Mouse (Mus musculus) kidney, embryonic 16.5 days (tissue): Measurements from ENCODE around the gene Gen1. TPM values are rescaled to one million over a fixed set of nuclear protein-coding genes. Genes with fewer than 3 reads are reported as not detected.

Experiments used
- ATAC-seq: fragments of 200-750 bp; cut with Nextera tagmentation; 2 replicates; pipeline ENCODE4 v1.8.0; 2017; ENCODE audit warnings: moderate TSS enrichment; ENCODE audit not compliant: low FRiP score, low TSS enrichment
- H3K27ac ChIP-seq: fragments of 300-500 bp; sonication (generic); 2 replicates; pipeline ENCODE4 v1.5.1; 2014; ENCODE audit warnings: low read length
- H3K27me3 ChIP-seq: fragments of 300-500 bp; sonication (generic); 2 replicates; pipeline ENCODE4 v1.6.1; 2014; ENCODE audit warnings: low read length, control low read depth, mixed read lengths; ENCODE audit not compliant: insufficient read depth
- H3K36me3 ChIP-seq: fragments of 300-500 bp; sonication (generic); 2 replicates; pipeline ENCODE4 v1.6.1; 2014; ENCODE audit warnings: low read length, control low read depth, mixed read lengths; ENCODE audit not compliant: insufficient read depth
- H3K4me1 ChIP-seq: fragments of 300-500 bp; sonication (generic); 2 replicates; pipeline ENCODE4 v1.6.1; 2014; ENCODE audit warnings: low read length, control low read depth, mixed read lengths; ENCODE audit not compliant: insufficient read depth
- H3K4me2 ChIP-seq: fragments of 300-500 bp; sonication (generic); replicated peaks from 2 replicates; pipeline ENCODE4 v1.6.1; 2014; ENCODE audit warnings: low read depth, low read length
- H3K4me3 ChIP-seq: fragments of 300-500 bp; sonication (generic); 2 replicates; pipeline ENCODE4 v1.5.1; 2014; ENCODE audit warnings: mild to moderate bottlenecking, low read length
- H3K9ac ChIP-seq: fragments of 300-500 bp; sonication (generic); replicated peaks from 2 replicates; pipeline ENCODE4 v1.6.1; 2014; ENCODE audit warnings: low read length
- H3K9me3 ChIP-seq: fragments of 300-500 bp; sonication (generic); 2 replicates; pipeline ENCODE4 v1.6.1; 2016; ENCODE audit warnings: low read length, control low read depth
- WGBS: fragments of 180-500 bp; shearing (Covaris S2); extraction: QIAGEN DNeasy Blood & Tissue Kit; methylation state at CpG from one replicate; pipeline ENCODE4 v1.1.7; 2014; 5-methylcytosine and 5-hydroxymethylcytosine counted together
- polyA plus RNA-seq: library from polyadenylated mRNA; unstranded; fragments of >200 nt; fragmentation: Nextera tagmentation; extraction: Ambion mirVana; gene quantifications from 2 replicates; pipeline ENCODE4 v1.2.1, GENCODE M21; 2015

Gen1 gene
- polyA plus RNA-seq, 1 experiment from 2014 or later = 8.6 TPM

DNA sequence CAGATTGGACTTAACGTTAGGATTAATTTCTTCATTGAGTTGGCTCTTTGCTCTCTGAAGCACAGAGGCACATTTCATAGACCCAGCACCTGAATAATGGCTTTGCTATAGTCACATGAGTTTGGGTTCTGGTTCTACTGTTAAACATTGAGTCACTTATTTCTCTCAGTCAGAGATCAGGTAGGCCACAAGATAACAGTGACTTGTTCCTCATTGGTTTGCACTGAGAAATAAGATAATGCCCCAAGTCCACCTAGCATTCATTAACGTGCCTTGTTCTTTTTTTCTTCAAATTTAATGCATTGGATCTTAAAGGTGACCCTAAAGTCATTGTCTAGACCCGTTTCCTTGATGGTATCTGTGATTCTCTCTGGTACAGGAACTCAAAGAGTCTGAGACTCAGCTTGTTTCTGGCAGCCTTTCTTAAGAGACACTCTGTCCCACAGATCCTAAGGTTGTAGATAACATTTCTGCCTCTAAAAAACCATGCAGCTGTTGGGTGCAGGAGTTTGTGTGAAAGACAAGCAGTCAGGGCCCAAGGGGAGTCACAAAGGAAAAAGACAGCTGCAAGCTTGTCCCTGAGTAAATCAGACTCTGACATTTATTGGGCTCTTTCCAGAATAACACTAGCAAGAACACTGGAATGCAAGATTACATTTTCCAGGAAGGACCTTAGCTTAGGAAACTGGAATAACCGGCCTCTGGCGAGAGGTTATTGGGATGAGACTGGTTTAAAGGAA is 38.9 kb downstream of the Gen1 start:
- no peak overlapping the region for H3K4me2 ChIP-seq
- 33% methylated on average over 5 of the region's 5 CpGs for WGBS
- H3K27me3 ChIP-seq = no peaks in the 10 kb centered on the region
- peak overlapping the region; percentile 38; the same call in 1 of the 2 replicates for H3K27ac ChIP-seq
- ATAC-seq = no peak
- H3K4me1 ChIP-seq = peaks cover 25% of the 10 kb centered on the region
- no peak overlapping the region for H3K4me3 ChIP-seq
- no peak overlapping the region for H3K9ac ChIP-seq
- no peaks in the 10 kb centered on the region for H3K36me3 ChIP-seq
- no peaks in the 10 kb centered on the region for H3K9me3 ChIP-seq

DNA sequence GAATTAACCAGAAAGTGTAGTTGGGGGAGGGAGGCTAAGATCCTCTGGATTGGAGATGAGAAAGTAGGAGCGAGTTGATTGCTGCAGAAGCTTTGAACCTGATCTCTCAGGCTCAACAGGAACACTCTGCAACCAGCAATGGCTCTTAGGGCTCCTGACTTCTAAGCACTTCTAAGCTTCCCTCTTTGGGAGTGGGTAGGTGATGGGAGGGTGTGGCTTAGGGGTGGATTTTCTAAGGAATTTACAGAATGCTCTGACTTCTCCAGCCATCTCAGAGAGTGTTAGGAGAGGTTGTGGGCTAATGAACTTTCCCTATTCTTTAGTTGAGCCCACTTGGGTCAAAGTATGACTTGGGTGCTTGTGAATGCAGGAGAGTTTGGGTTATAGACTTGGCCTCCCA is 39.5 kb downstream of the Gen1 start:
- H3K4me3 ChIP-seq = no peak overlapping the region
- H3K4me2 ChIP-seq = no peak overlapping the region
- WGBS = 70% methylated on average over 1 of the region's 1 CpGs
- H3K27ac ChIP-seq = no peak overlapping the region
- H3K9me3 ChIP-seq = no peaks in the 10 kb centered on the region
- no peaks in the 10 kb centered on the region for H3K36me3 ChIP-seq
- no peak overlapping the region for H3K9ac ChIP-seq
- no peak for ATAC-seq
- H3K27me3 ChIP-seq = no peaks in the 10 kb centered on the region
- peaks cover 30% of the 10 kb centered on the region for H3K4me1 ChIP-seq

DNA sequence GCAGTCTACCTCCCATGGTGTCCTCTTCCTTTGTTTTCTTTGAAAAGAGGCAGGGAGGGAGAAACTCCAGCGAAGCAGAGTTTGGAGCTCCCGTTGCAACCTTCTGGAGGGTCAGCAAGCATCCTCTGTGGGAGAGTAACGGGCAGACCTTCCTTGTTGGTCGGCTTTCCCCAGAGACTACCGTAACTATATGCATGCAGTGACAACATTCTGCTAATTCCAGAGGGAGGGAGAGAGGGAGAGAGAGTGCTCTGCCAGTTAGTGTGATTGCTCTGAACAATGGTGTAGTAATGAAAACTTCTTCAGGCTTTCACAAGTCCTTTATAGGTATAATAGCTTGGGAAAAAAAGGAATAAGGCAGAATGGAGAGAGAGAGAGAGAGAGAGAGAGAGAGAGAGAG is 40.9 kb downstream of the Gen1 start:
- H3K9ac ChIP-seq = no peak overlapping the region
- H3K36me3 ChIP-seq = no peaks in the 10 kb centered on the region
- H3K4me3 ChIP-seq = no peak overlapping the region
- H3K27ac ChIP-seq = no peak overlapping the region
- no peaks in the 10 kb centered on the region for H3K9me3 ChIP-seq
- peaks cover 30% of the 10 kb centered on the region for H3K4me1 ChIP-seq
- ATAC-seq = no peak
- 8% methylated on average over 5 of the region's 5 CpGs for WGBS
- no peaks in the 10 kb centered on the region for H3K27me3 ChIP-seq
- 0 out of 2 replicates have a peak overlapping the region, but pooled peaks have one; percentile 12 for H3K4me2 ChIP-seq

DNA sequence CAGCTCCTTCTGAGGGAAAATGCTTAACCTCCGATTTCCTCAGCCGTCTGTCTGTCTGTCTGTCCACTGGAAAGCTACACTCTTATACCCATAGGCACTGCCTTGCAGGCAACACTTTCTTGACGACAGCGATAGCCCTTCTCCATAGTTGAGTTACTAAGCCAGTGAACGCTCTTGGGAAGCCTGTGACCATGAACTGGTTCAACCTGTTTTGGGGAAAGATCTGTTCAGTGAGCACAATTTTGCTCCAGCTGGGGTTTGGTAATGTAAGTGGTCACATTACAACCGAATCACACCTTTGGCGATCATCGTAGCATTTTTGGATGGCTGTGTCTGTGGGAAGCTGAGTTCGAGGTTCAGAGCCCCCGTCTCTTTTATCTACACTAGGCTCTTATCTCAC is 42.5 kb downstream of the Gen1 start:
- 71% methylated on average over 10 of the region's 10 CpGs for WGBS
- ATAC-seq = peak; percentile 39; the same call in 1 of the 2 replicates
- Histone ChIP-seq H3K9me3 (no peaks in the 10 kb centered on the region), H3K4me3 (no peak overlapping the region), H3K36me3 (no peaks in the 10 kb centered on the region), H3K9ac (no peak overlapping the region), H3K27ac (no peak overlapping the region), H3K27me3 (peaks cover 3% of the 10 kb centered on the region; the same call in 1 of the 2 replicates), H3K4me1 (peaks cover 30% of the 10 kb centered on the region), H3K4me2 (no peak overlapping the region)

DNA sequence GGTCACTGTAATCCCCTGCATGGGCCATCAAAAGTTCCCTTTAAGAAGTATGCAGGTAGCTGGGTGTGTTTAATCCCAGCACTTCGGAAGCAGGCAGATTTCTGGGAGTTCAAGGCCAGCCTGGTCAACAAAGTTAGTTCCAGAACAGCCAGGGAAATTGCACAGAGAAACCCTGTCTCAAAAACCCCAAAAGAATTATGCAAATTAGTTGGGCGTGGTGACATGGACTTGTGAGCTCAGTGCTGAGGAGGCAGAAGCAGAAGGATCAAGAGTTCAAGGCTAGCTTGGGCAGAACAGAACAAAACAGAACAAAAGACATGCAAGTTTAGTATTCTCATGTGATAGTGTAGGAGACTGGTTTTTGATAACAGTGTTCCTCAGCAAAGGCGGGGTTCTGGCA is 43.0 kb downstream of the Gen1 start:
- peaks cover 30% of the 10 kb centered on the region for H3K4me1 ChIP-seq
- 65% methylated on average over 3 of the region's 3 CpGs for WGBS
- H3K9me3 ChIP-seq = no peaks in the 10 kb centered on the region
- H3K27me3 ChIP-seq = peaks cover 3% of the 10 kb centered on the region; the same call in 1 of the 2 replicates
- H3K4me2 ChIP-seq = no peak overlapping the region
- no peak for ATAC-seq
- H3K9ac ChIP-seq = no peak overlapping the region
- H3K4me3 ChIP-seq = no peak overlapping the region
- H3K36me3 ChIP-seq = no peaks in the 10 kb centered on the region
- no peak overlapping the region for H3K27ac ChIP-seq

DNA sequence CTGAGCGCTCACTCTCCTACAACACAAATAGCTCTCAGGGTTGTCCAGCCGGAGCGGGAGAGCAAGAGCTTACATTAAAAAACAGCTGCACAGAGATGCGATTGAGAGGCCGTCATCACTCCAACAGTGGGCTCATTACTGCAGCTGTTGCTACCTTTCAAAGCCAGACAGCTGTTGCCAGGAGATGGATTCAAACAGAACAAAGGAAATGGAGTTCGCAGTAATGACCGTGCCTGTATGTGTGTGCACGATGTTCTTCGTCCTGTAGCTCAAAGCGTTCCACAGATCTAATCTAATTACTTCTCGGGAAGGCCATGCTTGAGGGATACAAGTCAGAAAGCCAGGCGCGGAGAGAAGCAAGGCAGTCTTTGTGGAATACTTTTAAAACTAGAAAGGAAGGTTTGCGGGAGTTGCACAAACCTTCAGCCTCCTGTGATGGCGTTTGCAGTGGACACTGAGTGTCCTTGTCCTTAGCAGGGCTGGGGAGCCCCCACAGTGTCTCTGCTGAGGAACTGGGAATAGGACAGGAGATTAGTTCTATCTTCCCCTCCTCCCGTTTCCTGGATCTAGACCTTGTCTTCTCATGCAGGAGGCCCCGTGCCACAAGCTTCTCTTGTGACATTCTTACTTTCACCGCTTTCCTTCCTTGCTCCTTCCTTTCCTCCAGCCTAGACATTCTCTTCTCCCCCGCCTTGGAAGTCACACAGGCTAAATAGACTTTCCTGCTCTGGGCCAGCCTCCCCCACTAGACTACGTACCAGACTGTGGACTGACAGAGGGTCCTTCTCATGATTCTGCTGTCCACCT is 43.9 kb downstream of the Gen1 start:
- 0 out of 2 replicates have a peak overlapping the region, but pooled peaks have one; percentile 8 for H3K4me2 ChIP-seq
- no peak overlapping the region for H3K4me3 ChIP-seq
- H3K36me3 ChIP-seq = no peaks in the 10 kb centered on the region
- ATAC-seq = no peak
- 53% methylated on average over 20 of the region's 20 CpGs for WGBS
- H3K9ac ChIP-seq = no peak overlapping the region
- peaks cover 3% of the 10 kb centered on the region; the same call in 1 of the 2 replicates for H3K27me3 ChIP-seq
- no peaks in the 10 kb centered on the region for H3K9me3 ChIP-seq
- H3K4me1 ChIP-seq = peaks cover 24% of the 10 kb centered on the region
- 0 out of 2 replicates have a peak overlapping the region, but pooled peaks have one; percentile 11 for H3K27ac ChIP-seq

DNA sequence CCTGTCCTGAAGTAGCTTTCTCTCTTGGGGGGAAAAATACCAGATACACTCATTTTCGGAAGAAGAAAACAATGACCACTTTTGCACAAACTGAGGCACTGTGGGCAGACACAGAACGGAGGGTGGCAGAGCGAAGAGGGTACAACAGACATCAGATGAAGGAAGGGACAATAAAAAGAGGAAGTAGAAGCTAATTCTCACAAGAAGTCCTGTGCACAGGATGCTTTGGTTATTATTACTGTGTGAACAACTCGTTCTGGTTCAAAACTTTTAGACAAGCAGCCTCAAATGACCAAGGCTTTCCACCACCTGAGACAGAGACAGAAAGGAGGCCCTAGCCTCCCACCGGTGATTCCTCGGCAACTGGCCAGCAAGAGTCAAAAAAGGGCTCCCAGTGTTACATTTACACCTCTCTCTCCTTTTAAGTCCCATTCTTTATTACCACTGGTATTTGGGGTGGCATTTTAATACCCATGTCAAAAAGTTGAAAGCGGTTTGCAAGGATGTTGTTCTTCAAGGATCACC is 47.8 kb downstream of the Gen1 start:
- H3K4me2 ChIP-seq = no peak overlapping the region
- H3K27me3 ChIP-seq = peaks cover 3% of the 10 kb centered on the region; the same call in 1 of the 2 replicates
- H3K4me1 ChIP-seq = peaks cover 12% of the 10 kb centered on the region
- no peak for ATAC-seq
- WGBS = 26% methylated on average over 7 of the region's 7 CpGs
- H3K4me3 ChIP-seq = no peak overlapping the region
- no peak overlapping the region for H3K27ac ChIP-seq
- H3K9ac ChIP-seq = no peak overlapping the region
- no peaks in the 10 kb centered on the region for H3K9me3 ChIP-seq
- no peaks in the 10 kb centered on the region for H3K36me3 ChIP-seq

DNA sequence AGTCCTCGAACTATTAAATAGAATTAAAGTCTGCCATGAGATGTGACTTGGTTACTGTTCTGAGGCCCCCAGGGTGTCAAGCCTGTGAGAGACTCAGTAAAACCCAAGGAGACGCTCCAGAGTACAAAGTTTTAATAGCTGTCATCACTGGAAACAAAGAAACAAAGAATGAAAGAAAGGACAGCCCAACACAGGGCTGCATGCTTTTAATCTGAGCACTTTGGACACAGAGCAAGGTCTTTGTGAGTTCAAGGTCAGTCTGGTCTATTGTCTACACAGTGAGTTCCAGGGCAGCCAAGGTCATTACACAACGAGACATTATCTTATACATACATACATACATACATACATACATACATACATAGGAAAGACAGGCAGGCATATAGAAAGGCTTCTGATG is 49.1 kb downstream of the Gen1 start:
- Histone ChIP-seq H3K4me2 (no peak overlapping the region), H3K9me3 (no peaks in the 10 kb centered on the region), H3K36me3 (no peaks in the 10 kb centered on the region), H3K9ac (no peak overlapping the region), H3K27ac (no peak overlapping the region), H3K4me3 (no peak overlapping the region), H3K27me3 (peaks cover 3% of the 10 kb centered on the region; the same call in 1 of the 2 replicates), H3K4me1 (peaks cover 2% of the 10 kb centered on the region; the same call in 1 of the 2 replicates)
- 80% methylated on average over 3 of the region's 3 CpGs for WGBS
- ATAC-seq = no peak

DNA sequence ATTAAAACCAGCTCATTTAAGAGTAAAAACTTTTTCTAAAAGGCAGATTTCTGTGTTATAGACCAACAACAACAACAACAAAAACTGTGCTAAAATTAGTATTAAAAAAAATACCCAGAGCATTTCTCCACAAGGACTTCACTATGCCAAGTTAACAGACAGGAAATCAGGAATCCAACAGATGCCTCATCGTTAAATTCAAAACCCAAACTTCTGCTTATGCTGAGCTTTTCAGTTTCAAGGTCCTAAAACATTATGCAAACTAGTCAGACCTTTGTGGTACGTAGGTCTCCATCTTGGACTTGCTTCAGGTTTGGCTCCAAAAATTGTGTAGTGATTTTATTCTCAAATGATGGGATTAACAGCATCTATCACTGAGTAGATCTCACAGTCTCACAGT is 50.0 kb downstream of the Gen1 start:
- no peaks in the 10 kb centered on the region for H3K36me3 ChIP-seq
- no peak for ATAC-seq
- no peaks in the 10 kb centered on the region for H3K4me1 ChIP-seq
- no peak overlapping the region for H3K4me2 ChIP-seq
- H3K4me3 ChIP-seq = no peak overlapping the region
- WGBS = 85% methylated on average over 2 of the region's 2 CpGs
- no peaks in the 10 kb centered on the region for H3K9me3 ChIP-seq
- no peak overlapping the region for H3K9ac ChIP-seq
- H3K27ac ChIP-seq = no peak overlapping the region
- peaks cover 3% of the 10 kb centered on the region; the same call in 1 of the 2 replicates for H3K27me3 ChIP-seq
